Mouse (Mus musculus) G1E (cell line): ENCODE data around the gene Skap1.

Experiments used
- CTCF ChIP-seq: IDR thresholded peaks from 2 replicates; pipeline ENCODE4 v1.5.1; 2012; ENCODE audit warnings: low read depth, low read length, inconsistent platforms, mixed read lengths
- GATA1 ChIP-seq: IDR thresholded peaks from 2 replicates; pipeline ENCODE4 v1.6.1; 2012; ENCODE audit warnings: borderline replicate concordance, low read length, inconsistent platforms, mixed read lengths
- GATA2 ChIP-seq: IDR thresholded peaks from 2 replicates; pipeline ENCODE4 v1.6.1; 2012; ENCODE audit warnings: low read depth, low read length, inconsistent platforms, borderline replicate concordance
- POLR2AphosphoS5 ChIP-seq: IDR thresholded peaks from 2 replicates; pipeline ENCODE4 v1.6.1; 2012; ENCODE audit warnings: low read depth, low read length, inconsistent platforms; ENCODE audit not compliant: insufficient replicate concordance
- TAL1 ChIP-seq: conservative IDR thresholded peaks from 2 replicates; pipeline ENCODE4 v1.6.1; 2012; ENCODE audit warnings: low read depth, low read length, inconsistent platforms, mixed read lengths

DNA sequence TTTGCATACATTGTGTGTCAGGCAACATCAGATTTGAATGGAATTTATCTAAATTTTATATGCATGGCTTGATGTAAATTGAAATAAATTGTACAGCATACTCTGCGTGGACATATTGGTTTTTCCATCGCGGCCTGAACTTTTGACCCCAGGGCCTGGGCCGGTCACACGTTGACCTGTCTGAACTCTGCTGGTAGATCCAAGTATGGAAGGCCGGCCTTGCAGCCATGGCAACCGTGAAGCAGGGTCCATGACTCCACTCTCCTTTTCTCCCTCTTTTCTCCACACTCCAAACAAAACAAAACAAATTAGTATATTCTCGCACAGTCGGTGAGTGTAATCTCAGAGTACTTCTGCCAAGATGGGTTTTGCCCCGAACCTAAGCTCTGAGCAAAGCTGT lies 118.2 kb downstream of the Skap1 start:
- no peak for TF ChIP-seq CTCF
- no peak for TF ChIP-seq TAL1
- no peak for TF ChIP-seq GATA1
- no peak for TF ChIP-seq POLR2AphosphoS5
- no peak for TF ChIP-seq GATA2
